Mouse (Mus musculus) brain, embryonic 14.5 days (tissue): ENCODE results near the gene Defb26. TPM values are rescaled to one million over a fixed set of nuclear protein-coding genes. Genes with fewer than 3 reads are reported as not detected.

ENCODE experiments used
- DNase-seq: peaks from one replicate; pipeline ENCODE4 v3.0.0-alpha.2; 2011; ENCODE audit warnings: low read depth
- CTCF ChIP-seq: fragments of 200-500 bp; IDR thresholded peaks from 2 replicates; pipeline ENCODE4 v1.5.1; 2012; ENCODE audit warnings: inconsistent platforms, mild to moderate bottlenecking, moderate library complexity, borderline replicate concordance; ENCODE audit not compliant: insufficient read depth, insufficient read length; ENCODE audit errors: extremely low read depth
- POLR2A ChIP-seq: fragments of 200-500 bp; IDR thresholded peaks from 2 replicates; pipeline ENCODE4 v1.6.1; 2012; ENCODE audit warnings: mild to moderate bottlenecking, inconsistent platforms, borderline replicate concordance; ENCODE audit not compliant: poor library complexity, insufficient read depth, insufficient read length, severe bottlenecking; ENCODE audit errors: extremely low read depth
- polyA plus RNA-seq: library from polyadenylated mRNA; depleted of rRNA; stranded (reverse); fragments of >200 nt; gene quantifications from 2 replicates; pipeline ENCODE4 v1.2.3, GENCODE M21; 2012

Defb26 gene
- polyA plus RNA-seq, 1 experiment, result not detected

DNA sequence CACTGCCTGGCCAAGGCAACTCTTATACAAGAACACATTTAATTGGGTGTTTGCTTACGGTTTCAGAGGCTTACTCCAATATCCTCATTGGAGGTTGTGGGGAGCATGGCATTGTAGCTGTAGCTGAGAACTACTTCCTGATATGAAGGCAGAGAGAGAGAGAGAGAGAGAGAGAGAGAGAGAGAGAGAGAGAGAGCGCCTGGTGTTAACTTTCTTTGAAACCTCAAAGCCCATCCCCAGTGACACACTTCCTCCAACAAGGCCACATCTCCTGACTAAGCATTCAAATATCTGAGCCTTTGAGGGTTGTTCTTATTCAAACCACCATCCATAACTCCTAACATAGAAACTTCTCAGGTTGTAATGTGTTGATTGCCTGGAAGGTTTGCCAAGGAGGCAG, 7.5 kb downstream of the Defb26 start:
- TF ChIP-seq POLR2A (no peak), CTCF (no peak)
- DNase-seq, result no peak

- no peak for DNase-seq
- peak; percentile 13; the same call in 1 of the 2 replicates for TF ChIP-seq CTCF
- no peak for TF ChIP-seq POLR2A
Observed at GRCm38 (mm10) chr2:152500863-152501229, 10.6 kb downstream of the Defb26 start.

GRCm38 (mm10) chr2:152500204-152500862, 11.2 kb downstream of the Defb26 start:
- no peak for TF ChIP-seq CTCF
- no peak for TF ChIP-seq POLR2A
- DNase-seq, result peak; percentile 27

GRCm38 (mm10) chr2:152498020-152498419, 13.5 kb downstream of the Defb26 start:
- TF ChIP-seq POLR2A, result no peak
- TF ChIP-seq CTCF, result no peak
- peak; percentile 2 for DNase-seq

- TF ChIP-seq CTCF (no peak), POLR2A (no peak)
- DNase-seq, result no peak
Observed at GRCm38 (mm10) chr2:152493151-152493550, 18.3 kb downstream of the Defb26 start.

GRCm38 (mm10) chr2:152490038-152490437, 21.5 kb downstream of the Defb26 start, which contains the start of gene Defb22:
TSS of gene Defb22 (minus strand) at chr2:152490138.
- TF ChIP-seq POLR2A, result no peak
- TF ChIP-seq CTCF, result no peak
- DNase-seq, result no peak

DNA sequence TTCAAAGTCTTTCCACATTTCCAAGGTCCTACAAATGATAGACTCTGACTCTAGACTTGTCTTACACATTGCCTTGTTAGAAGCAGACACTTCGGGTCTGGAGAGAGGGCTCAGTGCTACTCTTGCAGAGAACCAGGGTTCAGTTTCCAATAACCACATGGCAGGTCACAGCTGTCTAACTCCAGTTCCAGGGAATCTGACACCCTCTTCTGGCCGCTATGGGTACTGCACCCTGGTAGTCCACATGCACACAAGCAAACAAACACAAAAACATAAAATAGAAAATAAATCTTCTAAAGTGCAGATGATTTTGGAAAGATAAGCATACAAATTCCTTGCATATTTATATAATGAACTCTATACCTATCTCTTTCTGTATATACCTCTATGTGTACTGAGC, 24.5 kb downstream of the Defb26 start:
- no peak for DNase-seq
- TF ChIP-seq CTCF (peak; percentile 51; the same call in 1 of the 2 replicates), POLR2A (no peak)

GRCm38 (mm10) chr2:152481726-152482125, 29.8 kb downstream of the Defb26 start:
- TF ChIP-seq POLR2A (no peak), CTCF (no peak)

DNA sequence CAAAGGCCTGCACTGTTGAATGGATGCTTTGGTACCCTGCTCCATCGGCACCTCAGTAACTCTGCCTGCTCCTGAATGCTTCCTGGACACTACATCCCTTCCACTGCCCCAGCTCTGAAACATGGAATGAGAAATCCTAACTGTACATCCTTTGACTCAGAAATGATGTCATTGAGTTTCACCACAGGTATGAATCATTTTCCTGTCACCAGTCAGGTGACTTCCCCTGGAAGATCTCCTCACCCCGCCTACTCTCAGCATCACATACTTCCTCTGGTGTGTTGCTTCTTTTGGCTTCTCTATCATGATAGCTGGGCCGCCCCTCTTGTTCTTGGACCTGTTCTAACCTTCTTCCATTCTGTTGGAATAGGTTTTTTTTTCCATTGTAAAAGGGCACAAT, 30.6 kb downstream of the Defb26 start:
- TF ChIP-seq POLR2A (no peak), CTCF (no peak)
- no peak for DNase-seq

More at GRCm38 (mm10) chr2:152481726-152482125, 29.8 kb downstream of the Defb26 start:
- no peak for DNase-seq

GRCm38 (mm10) chr2:152476763-152477162, 34.7 kb downstream of the Defb26 start, which contains the start of gene Defb20:
TSS of gene Defb20 (plus strand) at chr2:152477063.
- DNase-seq, result no peak
- no peak for TF ChIP-seq POLR2A
- no peak for TF ChIP-seq CTCF

GRCm38 (mm10) chr2:152472434-152472833, 39.1 kb downstream of the Defb26 start:
- no peak for DNase-seq
- TF ChIP-seq CTCF, result no peak; the same call in 1 of the 2 replicates

- peak; percentile 61 for DNase-seq
- TF ChIP-seq CTCF, result peak; percentile 56; the same call in 1 of the 2 replicates
- TF ChIP-seq POLR2A, result no peak
Observed at GRCm38 (mm10) chr2:152470973-152471372, 40.5 kb downstream of the Defb26 start.

- DNase-seq, result no peak
- TF ChIP-seq CTCF, result no peak
- no peak for TF ChIP-seq POLR2A
Observed at GRCm38 (mm10) chr2:152464570-152465150, 46.8 kb downstream of the Defb26 start, which contains the start of gene Defb23. TSS of gene Defb23 (minus strand) at chr2:152464620.
